ENCODE assay signal across 9 mouse cellular contexts in the genomic region with DNA sequence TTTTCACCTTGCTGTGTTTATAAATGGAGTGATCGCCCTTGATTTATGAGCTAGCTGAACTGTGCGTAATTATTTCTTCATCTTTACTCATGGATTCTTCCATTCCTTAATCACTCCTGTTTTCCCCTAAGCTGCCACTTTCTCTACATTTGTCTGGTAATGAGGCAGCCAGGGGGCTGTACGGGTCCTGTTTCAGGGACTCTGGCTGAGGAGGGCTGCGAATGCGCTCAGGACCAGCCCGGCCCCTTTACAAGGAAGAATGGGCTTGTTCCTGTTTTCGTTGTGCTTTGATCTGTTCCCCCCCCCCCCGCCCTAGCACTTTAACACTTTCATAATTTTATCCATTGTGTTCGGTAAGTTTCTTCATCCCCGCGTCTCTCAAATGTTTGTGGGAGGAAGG. TPM values are rescaled to one million over a fixed set of nuclear protein-coding genes. Genes with fewer than 3 reads are reported as not detected.
DNase-seq lines count a peak whose midpoint lies in the region; ATAC-seq and TF ChIP-seq lines count a peak whose summit lies in the region.
"Had no signal": no experiment of that assay in that cellular context is flagged by ENCODE, and none has a peak within 500 bp of the region (broad histone marks: within the 10 kb centered on the region; RNA-seq: fewer than 3 reads in every experiment).

No protein-coding gene starts in this region.

- 16% methylated on average over 11 of the region's 11 CpGs for WGBS in liver, embryonic 11.5 days
- 8% methylated on average over 11 of the region's 11 CpGs for WGBS in forebrain, embryonic 14.5 days
- WGBS in limb, embryonic 13.5 days = 1% methylated on average over 11 of the region's 11 CpGs
- WGBS in stomach, embryonic 14.5 days = 8% methylated on average over 11 of the region's 11 CpGs

- H3K36me3 ChIP-seq in liver, embryonic 11.5 days (ENCODE audit: control insufficient read depth, insufficient read depth, low read length) = no peaks in the 10 kb centered on the region
- no peaks in the 10 kb centered on the region for H3K36me3 ChIP-seq in forebrain, embryonic 14.5 days (ENCODE audit: control insufficient read depth, insufficient read depth, low read length)
- no peaks in the 10 kb centered on the region for H3K36me3 ChIP-seq in limb, embryonic 13.5 days
- no peaks in the 10 kb centered on the region for H3K36me3 ChIP-seq in stomach, embryonic 14.5 days (ENCODE audit: control insufficient read depth, insufficient read depth, low read length)

- no peak for ATAC-seq in liver, embryonic 11.5 days (replicated peaks; ENCODE audit: low FRiP score)
- no peak for ATAC-seq in forebrain, embryonic 14.5 days
- ATAC-seq in limb, embryonic 13.5 days (ENCODE audit: low FRiP score, low read depth) = no peak
- peak; percentile 23; the same call in 1 of the 2 replicates for ATAC-seq in stomach, embryonic 14.5 days (ENCODE audit: insufficient number of reproducible peaks, insufficient read depth, low FRiP score, low read depth)
- ATAC-seq: Patski had no signal

- TF ChIP-seq CTCF in layer of hippocampus, adult 2 months (conservative IDR thresholded peaks at IDR 0.05) = no peak

- H3K4me3 ChIP-seq in liver, embryonic 11.5 days (ENCODE audit: low read depth, low read length) = no peak overlapping the region
- no peak overlapping the region for H3K4me3 ChIP-seq in forebrain, embryonic 14.5 days (ENCODE audit: low read depth, low read length)
- peak overlapping the region; percentile 29 for H3K4me3 ChIP-seq in limb, embryonic 13.5 days
- H3K4me3 ChIP-seq in stomach, embryonic 14.5 days (ENCODE audit: low read depth, low read length) = peak overlapping the region; percentile 12; the same call in 1 of the 2 replicates
- H3K4me3 ChIP-seq in layer of hippocampus, adult 2 months = no peak overlapping the region

- peak overlapping the region; percentile 30 for H3K4me2 ChIP-seq in liver, embryonic 11.5 days
- H3K4me2 ChIP-seq in forebrain, embryonic 14.5 days (ENCODE audit: low read length) = peak overlapping the region; percentile 32
- H3K4me2 ChIP-seq in limb, embryonic 13.5 days (replicated peaks) = peak overlapping the region; percentile 59
- peak overlapping the region; percentile 46 for H3K4me2 ChIP-seq in stomach, embryonic 14.5 days (replicated peaks; ENCODE audit: low read depth, low read length)

- no peak overlapping the region for H3K27ac ChIP-seq in liver, embryonic 11.5 days (ENCODE audit: low read depth, low read length)
- no peak overlapping the region for H3K27ac ChIP-seq in forebrain, embryonic 14.5 days (ENCODE audit: low read depth, low read length)
- H3K27ac ChIP-seq in limb, embryonic 13.5 days = no peak overlapping the region
- H3K27ac ChIP-seq in stomach, embryonic 14.5 days (ENCODE audit: low read length) = no peak overlapping the region
- no peak overlapping the region for H3K27ac ChIP-seq in layer of hippocampus, adult 2 months

- H3K9me3 ChIP-seq in liver, embryonic 11.5 days (ENCODE audit: control insufficient read depth, low read length) = no peaks in the 10 kb centered on the region
- H3K9me3 ChIP-seq in forebrain, embryonic 14.5 days (replicated peaks; ENCODE audit: control insufficient read depth, low read length) = no peaks in the 10 kb centered on the region
- H3K9me3 ChIP-seq in limb, embryonic 13.5 days = no peaks in the 10 kb centered on the region
- H3K9me3 ChIP-seq in stomach, embryonic 14.5 days (ENCODE audit: control insufficient read depth, low read depth, low read length) = no peaks in the 10 kb centered on the region

- no peaks in the 10 kb centered on the region; the same call in 1 of the 2 replicates for H3K4me1 ChIP-seq in liver, embryonic 11.5 days (replicated peaks; ENCODE audit: control insufficient read depth, insufficient read depth, low read length)
- peaks cover 7% of the 10 kb centered on the region; the same call in 1 of the 2 replicates for H3K4me1 ChIP-seq in forebrain, embryonic 14.5 days (ENCODE audit: control insufficient read depth, insufficient read depth, low read length)
- H3K4me1 ChIP-seq in limb, embryonic 13.5 days = peaks cover 17% of the 10 kb centered on the region
- H3K4me1 ChIP-seq in stomach, embryonic 14.5 days (ENCODE audit: control insufficient read depth, insufficient read depth, low read length) = peaks cover 7% of the 10 kb centered on the region; the same call in 1 of the 2 replicates

- DNase-seq in liver, embryonic 11.5 days (ENCODE audit: low spot score) = no peak
- no peak for DNase-seq in liver
- peak; percentile 33 for DNase-seq in forebrain, embryonic 14.5 days (ENCODE audit: low spot score)
- no peak for DNase-seq in frontal cortex, postnatal 36 days (ENCODE audit: low spot score in 2 of 2)
- DNase-seq in layer of hippocampus, adult 2 months (ENCODE audit: low spot score in 2 of 2) = no peak
- DNase-seq in gastrocnemius, postnatal 10 days = no peak

- 0 out of 2 replicates have a peak, but pooled peaks cover 2% of the 10 kb centered on the region for H3K27me3 ChIP-seq in liver, embryonic 11.5 days (replicated peaks; ENCODE audit: control insufficient read depth, insufficient read depth, low read length)
- no peaks in the 10 kb centered on the region for H3K27me3 ChIP-seq in forebrain, embryonic 14.5 days (replicated peaks; ENCODE audit: control insufficient read depth, insufficient read depth, low read length)
- H3K27me3 ChIP-seq in limb, embryonic 13.5 days = no peaks in the 10 kb centered on the region
- H3K27me3 ChIP-seq in stomach, embryonic 14.5 days (ENCODE audit: control insufficient read depth, insufficient read depth, low read length) = no peaks in the 10 kb centered on the region
- H3K27me3 ChIP-seq: Patski had no signal

- H3K9ac ChIP-seq in liver, embryonic 11.5 days (ENCODE audit: low read depth, low read length) = no peak overlapping the region
- H3K9ac ChIP-seq in forebrain, embryonic 14.5 days (ENCODE audit: low read length) = no peak overlapping the region
- H3K9ac ChIP-seq in limb, embryonic 13.5 days = no peak overlapping the region
- H3K9ac ChIP-seq in stomach, embryonic 14.5 days (replicated peaks; ENCODE audit: low read depth, low read length) = peak overlapping the region; percentile 14; the same call in 1 of the 2 replicates

RNA-seq across cellular contexts. Expression of a gene that starts 48.2 kb away (rescaled TPM):
- 12.5 and 12.7 TPM in 2 replicates for polyA plus RNA-seq in liver, embryonic 11.5 days (2014; fragmentation: Nextera tagmentation; extraction: Ambion mirVana)
- polyA plus RNA-seq in forebrain, embryonic 14.5 days (2014; fragmentation: Nextera tagmentation; extraction: Ambion mirVana) = 37.5 and 39.2 TPM in 2 replicates
- polyA plus RNA-seq in limb, embryonic 13.5 days (2015; fragmentation: Nextera tagmentation; extraction: Ambion mirVana) = 38.9 and 46.8 TPM in 2 replicates
- 35.8 and 42.6 TPM in 2 replicates for polyA plus RNA-seq in stomach, embryonic 14.5 days (2014; fragmentation: Nextera tagmentation; extraction: Ambion mirVana)
- 100 to 1,000 TPM; 160 to 162 TPM for total RNA-seq in layer of hippocampus, adult 2 months (2021)
- 10 to 100 TPM; 27.1 to 44.4 TPM for total RNA-seq in gastrocnemius, postnatal 10 days (2021)

Comparison
In these comparisons a context has a peak if more than half of its experiments do, and no peak if none do; other contexts are left out.
1. H3K4me3 ChIP-seq: peak in limb, embryonic 13.5 days (single experiment) and stomach, embryonic 14.5 days (single experiment); none in liver, embryonic 11.5 days (single experiment), forebrain, embryonic 14.5 days (single experiment) and layer of hippocampus, adult 2 months (single experiment).
2. Peak in every context shown above with its lines, with median percentiles within 50 percentile points of each other: H3K4me2 ChIP-seq.